Mouse (Mus musculus) cortical plate, adult 2 months (tissue): ENCODE measurements around the gene Cdkn1c. TPM values are rescaled to one million over a fixed set of nuclear protein-coding genes. Genes with fewer than 3 reads are reported as not detected.

Source experiments
- H3K27ac ChIP-seq: fragments of 200-500 bp; 2 replicates; pipeline ENCODE4 v1.5.1; 2012; ENCODE audit warnings: low read length, control low read depth, inconsistent platforms; ENCODE audit not compliant: insufficient read depth
- H3K4me1 ChIP-seq: fragments of 200-500 bp; 2 replicates; pipeline ENCODE4 v1.6.1; 2011; ENCODE audit warnings: low read length; ENCODE audit not compliant: control insufficient read depth, insufficient read depth
- H3K4me3 ChIP-seq: fragments of 200-500 bp; 2 replicates; pipeline ENCODE4 v1.5.1; 2011; ENCODE audit warnings: mild to moderate bottlenecking, low read length, control low read depth; ENCODE audit not compliant: insufficient read depth
- CTCF ChIP-seq: fragments of 200-500 bp; IDR thresholded peaks from 2 replicates; pipeline ENCODE4 v1.5.1; 2011; ENCODE audit warnings: mild to moderate bottlenecking, control low read depth, low read length; ENCODE audit not compliant: insufficient read depth; ENCODE audit errors: extremely low read depth
- POLR2A ChIP-seq: fragments of 200-500 bp; IDR thresholded peaks from 2 replicates; pipeline ENCODE4 v1.6.1; 2011; ENCODE audit warnings: mild to moderate bottlenecking, low read length, control low read depth; ENCODE audit not compliant: insufficient read depth; ENCODE audit errors: extremely low read depth
- polyA plus RNA-seq: library from polyadenylated mRNA; depleted of rRNA; stranded (reverse); fragments of >200 nt; gene quantifications from 2 replicates; pipeline ENCODE4 v1.2.3, GENCODE M21; 2012

The Cdkn1c gene
- polyA plus RNA-seq, 1 experiment: 12.0 TPM

DNA sequence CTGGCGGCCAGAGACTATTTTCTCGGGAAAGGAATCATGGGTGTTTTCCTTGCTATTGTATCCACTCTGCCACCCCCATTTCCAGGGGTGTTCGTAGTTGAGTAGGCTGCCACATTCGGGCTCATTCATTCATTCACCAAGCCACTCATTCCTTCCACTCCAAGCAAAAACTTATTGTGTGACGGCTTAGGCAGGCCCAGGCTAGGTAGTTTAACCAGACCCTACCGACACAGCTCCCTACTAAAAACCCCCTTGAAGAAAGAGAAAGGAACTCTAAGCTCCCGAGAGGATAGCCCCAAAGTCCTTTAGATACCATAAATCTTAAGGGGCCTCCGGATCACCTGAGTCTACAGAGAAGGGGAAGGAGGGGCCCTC, 16.3 kb downstream of the Cdkn1c start:
- TF ChIP-seq CTCF (no peak), POLR2A (no peak)
- H3K27ac ChIP-seq: no peak overlapping the region
- no peak overlapping the region for H3K4me3 ChIP-seq
- no peaks in the 10 kb centered on the region for H3K4me1 ChIP-seq

DNA sequence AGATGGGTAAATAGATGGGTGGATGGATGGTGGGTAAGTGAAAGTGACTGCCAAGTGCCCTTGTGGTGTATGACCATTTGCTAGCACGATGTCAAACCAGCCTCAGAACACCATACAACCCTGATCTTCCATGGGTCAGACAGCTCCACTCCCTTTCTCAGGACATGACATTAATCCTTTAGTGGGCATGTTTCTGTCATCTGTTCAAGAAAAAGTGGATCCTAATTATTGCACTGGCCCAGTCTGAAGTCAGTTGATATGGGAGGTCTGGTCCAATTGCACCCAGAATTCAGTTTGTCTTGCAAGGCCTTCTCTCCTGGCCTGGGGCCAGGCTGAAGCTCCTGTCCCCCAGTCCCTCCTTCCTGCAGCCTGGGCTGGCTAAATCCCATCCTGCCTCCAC, 21.9 kb downstream of the Cdkn1c start:
- peaks cover 2% of the 10 kb centered on the region for H3K4me1 ChIP-seq
- no peak for TF ChIP-seq CTCF
- no peak for TF ChIP-seq POLR2A
- H3K4me3 ChIP-seq: no peak overlapping the region
- H3K27ac ChIP-seq: no peak overlapping the region

DNA sequence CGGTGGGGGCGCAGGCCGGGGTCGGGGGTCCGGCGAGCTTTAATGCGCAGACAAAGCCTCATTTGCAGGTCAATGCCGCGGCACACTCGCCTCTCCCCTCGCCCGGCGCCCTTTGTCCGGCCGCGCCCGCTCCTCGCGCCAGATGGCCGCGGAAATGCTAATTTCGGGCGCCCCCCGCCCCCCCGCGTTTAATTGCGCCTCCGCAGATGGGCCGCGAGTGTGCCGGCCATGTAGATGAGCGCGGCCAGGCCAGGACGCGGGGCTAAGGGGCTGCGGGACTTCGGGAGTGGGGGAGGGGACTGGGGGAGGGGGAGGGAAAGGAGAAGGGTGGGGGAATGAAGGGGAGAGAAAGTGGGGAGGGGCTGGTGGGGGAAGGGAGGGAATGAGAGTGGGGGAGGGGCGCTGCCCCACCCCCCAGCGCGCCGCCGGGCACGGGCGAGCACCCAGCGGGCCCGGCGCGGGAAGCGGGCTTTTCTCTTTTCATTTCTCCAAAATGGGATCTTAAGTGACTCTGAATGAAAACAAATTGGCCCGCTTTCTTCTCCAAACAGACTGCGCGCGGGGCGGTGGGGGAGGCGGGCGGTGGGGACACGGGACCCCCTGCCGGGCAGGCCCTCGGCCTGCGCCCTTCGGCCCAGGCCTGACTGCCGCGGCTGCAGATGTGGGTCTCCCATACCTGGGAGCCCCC, 22.8 kb downstream of the Cdkn1c start:
- Histone ChIP-seq H3K4me3 (peak overlapping the region; percentile 25; the same call in 1 of the 2 replicates), H3K4me1 (peaks cover 2% of the 10 kb centered on the region), H3K27ac (no peak overlapping the region)
- TF ChIP-seq POLR2A (no peak), CTCF (no peak)

DNA sequence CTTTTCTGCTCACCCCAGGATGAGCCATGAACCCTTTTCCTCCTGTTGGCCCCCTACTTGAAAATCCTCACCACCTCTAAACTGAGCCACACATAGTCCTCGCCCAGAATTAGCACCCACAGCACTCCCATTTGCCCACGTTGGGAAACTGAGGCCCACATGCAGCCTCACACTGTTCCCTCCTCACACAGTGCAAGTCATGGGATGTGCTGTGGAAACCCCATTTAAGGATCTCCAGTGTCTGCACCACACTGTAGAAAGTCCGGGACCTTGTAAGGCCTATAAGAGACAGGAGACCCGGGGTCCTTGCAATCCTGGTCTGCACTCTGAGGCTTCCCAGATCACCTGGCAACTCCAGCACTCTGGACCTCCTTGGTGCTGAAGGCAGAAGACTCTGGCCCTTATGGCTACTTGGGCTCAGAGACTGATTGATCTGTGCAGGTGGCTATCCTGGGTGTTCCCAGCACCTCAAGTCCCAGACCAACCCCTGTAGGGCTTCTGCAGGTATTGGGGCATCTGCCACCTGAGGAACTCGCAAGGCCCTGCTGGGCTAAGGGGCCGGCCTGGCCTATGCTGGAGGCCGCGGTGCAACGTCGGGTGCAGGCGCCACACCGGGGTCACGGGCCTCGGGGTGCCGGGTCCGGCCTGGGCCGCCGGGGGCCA, 23.5 kb downstream of the Cdkn1c start:
- H3K4me3 ChIP-seq: no peak overlapping the region; the same call in 1 of the 2 replicates
- peaks cover 2% of the 10 kb centered on the region for H3K4me1 ChIP-seq
- no peak overlapping the region for H3K27ac ChIP-seq
- no peak for TF ChIP-seq POLR2A
- TF ChIP-seq CTCF: no peak

DNA sequence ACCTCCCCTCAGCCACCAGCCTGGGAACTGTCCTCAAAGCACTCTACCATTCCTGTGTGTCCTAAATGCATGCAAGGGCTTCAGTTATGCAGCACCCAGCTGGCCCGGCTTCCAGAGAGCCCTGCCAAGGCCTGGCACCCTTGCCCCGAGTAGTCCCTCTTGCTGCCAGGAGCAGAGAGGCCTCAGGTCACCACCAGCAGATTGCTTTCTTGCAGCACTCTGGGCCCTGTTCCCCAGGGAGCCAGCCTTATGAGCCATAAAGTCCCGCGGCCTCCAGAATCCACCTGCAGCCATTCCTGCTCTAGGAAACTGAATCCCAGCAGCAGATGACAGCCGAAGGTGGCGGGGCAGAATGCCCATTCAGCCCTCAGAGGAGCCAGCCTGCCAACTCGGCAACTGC, 27.5 kb downstream of the Cdkn1c start:
- no peaks in the 10 kb centered on the region for H3K4me1 ChIP-seq
- no peak overlapping the region for H3K27ac ChIP-seq
- no peak for TF ChIP-seq POLR2A
- TF ChIP-seq CTCF: no peak
- no peak overlapping the region for H3K4me3 ChIP-seq

DNA sequence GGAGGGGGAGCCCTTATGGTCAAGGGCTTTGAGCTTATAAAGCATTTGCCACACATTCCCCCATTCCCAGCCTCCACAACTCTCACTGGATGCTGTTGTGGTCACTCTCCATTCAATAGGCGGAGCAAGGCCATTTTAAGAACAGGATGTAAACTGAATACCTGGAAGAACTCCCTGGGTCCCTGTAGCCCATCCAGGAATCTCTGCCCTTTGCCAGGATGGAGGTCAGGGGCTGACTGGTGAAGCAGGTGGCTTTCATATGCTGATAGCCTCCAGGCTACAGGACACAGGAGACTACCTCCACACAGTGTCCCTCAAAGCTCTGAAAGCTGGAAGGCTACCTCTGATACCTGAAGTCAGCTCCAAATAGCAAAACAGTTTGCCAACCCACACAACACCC, 28.2 kb downstream of the Cdkn1c start:
- H3K4me3 ChIP-seq: no peak overlapping the region
- no peak for TF ChIP-seq POLR2A
- TF ChIP-seq CTCF: no peak
- H3K4me1 ChIP-seq: no peaks in the 10 kb centered on the region
- H3K27ac ChIP-seq: no peak overlapping the region

DNA sequence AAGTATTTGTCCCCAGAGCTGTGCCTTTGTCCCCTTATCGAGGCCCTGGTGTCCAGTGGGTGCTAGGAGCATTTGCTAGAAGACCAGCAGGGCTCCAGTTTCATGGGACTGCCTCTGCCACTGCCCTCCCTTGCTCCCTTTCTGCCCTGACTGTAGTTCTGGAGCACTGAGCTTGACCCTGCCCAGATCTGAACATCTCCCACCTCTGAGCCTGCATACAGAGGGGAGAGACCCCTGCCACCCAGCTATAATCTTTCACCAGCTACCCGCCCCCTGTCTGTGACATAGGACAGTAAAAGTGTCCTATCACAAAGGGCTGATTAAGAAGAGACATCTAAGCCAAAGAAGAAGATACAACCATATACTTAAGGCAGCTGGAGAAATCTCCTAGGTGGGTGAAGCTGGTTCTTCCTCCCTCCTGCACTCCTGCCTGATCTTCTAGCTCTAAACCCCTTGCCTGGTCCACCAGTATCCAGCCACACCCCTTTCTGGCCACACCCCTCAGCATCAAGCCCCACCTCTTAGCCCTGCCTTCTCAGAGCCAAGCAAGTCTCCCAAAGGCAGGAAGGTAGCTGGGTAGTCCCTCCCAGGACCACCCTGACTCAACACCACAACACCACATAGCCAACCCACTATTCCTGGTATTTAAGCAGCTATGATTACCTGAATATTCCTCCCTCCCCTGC, 31.9 kb downstream of the Cdkn1c start:
- Histone ChIP-seq H3K4me3 (no peak overlapping the region), H3K27ac (no peak overlapping the region), H3K4me1 (no peaks in the 10 kb centered on the region)
- TF ChIP-seq CTCF: no peak
- no peak for TF ChIP-seq POLR2A

DNA sequence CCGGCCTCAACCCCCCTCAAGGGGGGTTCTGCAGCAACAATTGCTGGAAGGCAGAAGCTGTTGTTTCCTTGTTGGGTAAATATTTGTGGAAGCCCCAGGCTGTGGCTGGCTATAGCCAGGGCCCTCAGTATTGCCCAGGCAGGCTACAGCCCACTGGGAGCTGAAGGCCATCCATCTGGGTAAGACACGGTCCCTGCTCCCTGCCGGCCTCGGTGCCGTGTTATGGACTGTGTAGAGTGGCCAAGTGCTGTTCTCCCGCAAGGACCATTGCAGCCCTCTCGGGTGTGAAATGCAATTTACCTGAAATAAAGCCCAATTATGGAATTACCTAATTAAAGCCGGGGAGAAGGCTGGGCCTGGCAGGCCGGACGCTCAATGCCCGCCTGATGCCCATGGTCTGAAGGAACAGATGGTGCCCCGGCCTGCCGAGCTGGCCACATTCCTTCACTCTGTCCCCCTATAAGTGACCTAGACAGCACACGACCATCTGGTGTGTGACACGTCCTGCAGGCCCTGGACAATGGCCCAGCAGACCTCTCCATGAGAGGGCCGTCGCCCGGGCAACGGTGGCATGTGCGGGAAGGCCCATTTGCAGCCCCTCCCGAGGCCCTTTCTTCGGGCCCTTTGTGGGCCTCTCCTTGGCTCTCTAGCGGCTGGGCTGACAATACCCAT, 32.6 kb downstream of the Cdkn1c start:
- Histone ChIP-seq H3K4me3 (no peak overlapping the region), H3K27ac (no peak overlapping the region), H3K4me1 (no peaks in the 10 kb centered on the region)
- TF ChIP-seq CTCF (no peak), POLR2A (no peak)

DNA sequence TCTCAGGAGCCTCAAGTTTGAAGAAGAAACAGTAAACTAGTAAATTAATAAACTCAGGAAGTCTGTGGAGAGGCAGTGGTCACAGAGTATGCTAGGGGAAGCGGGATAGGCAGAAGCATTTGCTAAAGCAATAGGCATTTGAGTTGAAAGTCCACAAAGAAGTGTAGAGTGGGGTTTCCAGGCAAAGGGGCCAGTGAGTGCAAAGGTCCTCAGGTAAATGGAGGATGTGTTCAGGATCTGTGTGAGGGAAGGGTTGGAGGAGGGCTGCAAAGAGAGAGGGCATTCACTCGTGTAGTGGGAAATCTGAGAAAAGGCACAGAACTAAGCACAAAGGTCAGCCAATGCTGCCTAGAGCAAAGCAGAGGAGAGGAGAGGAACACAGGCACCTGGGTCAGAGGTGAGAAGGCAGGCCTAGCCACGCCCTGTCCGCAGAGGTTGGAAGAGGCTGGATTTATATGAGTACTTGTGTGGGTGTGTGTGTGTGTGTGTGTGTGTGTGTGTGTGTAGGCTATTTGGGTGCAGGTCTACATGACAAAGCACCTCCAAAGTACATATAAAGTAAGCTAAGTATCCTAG, 41.2 kb downstream of the Cdkn1c start:
- H3K4me1 ChIP-seq: no peaks in the 10 kb centered on the region
- no peak overlapping the region for H3K4me3 ChIP-seq
- TF ChIP-seq CTCF: no peak
- no peak for TF ChIP-seq POLR2A
- no peak overlapping the region for H3K27ac ChIP-seq
